Mouse (Mus musculus) E14TG2a.4 (cell line): ENCODE data around the gene Pigg.

Source experiments
- CTCF ChIP-seq: conservative IDR thresholded peaks from 2 replicates; pipeline ENCODE4 v1.5.1; 2014; ENCODE audit warnings: low read length
- NANOG ChIP-seq: IDR thresholded peaks from 2 replicates; pipeline ENCODE4 v1.6.1; 2014; ENCODE audit warnings: borderline replicate concordance, low read length, mixed read lengths

GRCm38 (mm10) chr5:108354056-108354455 lies 41.6 kb downstream of the Pigg start:
- TF ChIP-seq CTCF (no peak), NANOG (no peak)
